Mouse (Mus musculus) layer of hippocampus, postnatal 10 days (tissue): ENCODE measurements at regions not wholly inside any gene's neighbourhood (a gene's known extent, or its start where the extent isn't known, plus 50 kb on each side); places are given as distances from the start of the nearest gene placed in this dataset.

Source experiments
- DNase-seq, 2 experiments: peaks; one replicate each; pipeline ENCODE4 v3.0.0; 2021; ENCODE audit warnings: low spot score in 2 of 2

- no peak for DNase-seq
Observed at GRCm38 (mm10) chr12:112235841-112236240, 89.8 kb downstream of the Kif26a start.

GRCm38 (mm10) chr12:112237061-112237490 is 91.1 kb downstream of the Kif26a start:
- DNase-seq, result no peak

GRCm38 (mm10) chr12:112238834-112239233 is 92.8 kb downstream of the Kif26a start:
- DNase-seq, result no peak

- no peak for DNase-seq
Observed at GRCm38 (mm10) chr12:112241740-112242171, 95.7 kb downstream of the Kif26a start.

GRCm38 (mm10) chr12:112243231-112243630 is 97.2 kb downstream of the Kif26a start:
- no peak for DNase-seq

- no peak for DNase-seq
Observed at GRCm38 (mm10) chr12:112250894-112251293, 104.9 kb downstream of the Kif26a start.

- DNase-seq, result peak in 1 of 2 experiments; percentile 31
Observed at GRCm38 (mm10) chr12:112253461-112253860, 107.5 kb downstream of the Kif26a start.

- no peak for DNase-seq
Observed at GRCm38 (mm10) chr12:112255223-112255622, 109.2 kb downstream of the Kif26a start.

- no peak for DNase-seq
Observed at GRCm38 (mm10) chr12:112257691-112258090, 111.7 kb downstream of the Kif26a start.

- DNase-seq, result peak; percentile 89 to 91
Observed at GRCm38 (mm10) chr12:112263283-112264056, 117.5 kb downstream of the Kif26a start.

GRCm38 (mm10) chr12:112264201-112264600 is 118.2 kb downstream of the Kif26a start:
- DNase-seq, result no peak

- DNase-seq, result no peak
Observed at GRCm38 (mm10) chr12:112265289-112265969, 119.4 kb downstream of the Kif26a start.

GRCm38 (mm10) chr12:112274026-112274425 is 128.0 kb downstream of the Kif26a start:
- DNase-seq, result no peak

- no peak for DNase-seq
Observed at GRCm38 (mm10) chr12:112274756-112275155, 128.7 kb downstream of the Kif26a start.

GRCm38 (mm10) chr12:112276651-112277050 is 130.6 kb downstream of the Kif26a start:
- no peak for DNase-seq

GRCm38 (mm10) chr12:112277511-112277910 is 131.5 kb downstream of the Kif26a start:
- DNase-seq, result no peak

- DNase-seq, result no peak
Observed at GRCm38 (mm10) chr12:112285096-112285495, 139.1 kb downstream of the Kif26a start.

- DNase-seq, result no peak
Observed at GRCm38 (mm10) chr12:112288786-112289185, 142.8 kb downstream of the Kif26a start.

- peak; percentile 64 to 73 for DNase-seq
Observed at GRCm38 (mm10) chr12:112290299-112290698, 144.3 kb downstream of the Kif26a start.

GRCm38 (mm10) chr12:112291748-112292561 is 145.9 kb downstream of the Kif26a start:
- DNase-seq, result no peak

GRCm38 (mm10) chr12:112293105-112293504 is 147.1 kb downstream of the Kif26a start:
- no peak for DNase-seq
